Mouse (Mus musculus): Measurements from ENCODE around the gene Kdelc2. TPM values are rescaled to one million over a fixed set of nuclear protein-coding genes. Genes with fewer than 3 reads are reported as not detected.

The Kdelc2 gene
- polyA plus RNA-seq, 1 experiment, result 14.1 TPM

DNA sequence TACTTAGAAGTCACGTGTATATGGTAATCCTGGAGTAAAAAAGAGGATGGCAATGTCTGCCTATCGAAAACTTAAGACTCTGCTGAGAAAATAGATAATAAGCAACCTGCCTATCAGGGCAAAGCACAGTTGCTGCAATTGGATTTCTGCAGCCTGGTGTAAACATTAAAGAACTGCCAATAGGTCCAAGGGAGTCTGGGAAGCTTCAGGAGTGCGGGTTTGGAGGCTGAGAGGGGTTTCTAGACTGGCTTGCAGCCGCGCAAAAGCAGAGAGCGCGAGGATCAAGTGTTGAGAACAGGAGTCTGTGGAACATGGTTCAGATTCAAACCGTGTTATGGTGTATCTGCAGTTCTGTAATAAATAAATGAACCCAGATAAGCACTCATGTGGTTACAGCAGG lies 1.0 kb downstream of the Kdelc2 start:
- no peak for DNase-seq (ENCODE audit: low spot score)

DNA sequence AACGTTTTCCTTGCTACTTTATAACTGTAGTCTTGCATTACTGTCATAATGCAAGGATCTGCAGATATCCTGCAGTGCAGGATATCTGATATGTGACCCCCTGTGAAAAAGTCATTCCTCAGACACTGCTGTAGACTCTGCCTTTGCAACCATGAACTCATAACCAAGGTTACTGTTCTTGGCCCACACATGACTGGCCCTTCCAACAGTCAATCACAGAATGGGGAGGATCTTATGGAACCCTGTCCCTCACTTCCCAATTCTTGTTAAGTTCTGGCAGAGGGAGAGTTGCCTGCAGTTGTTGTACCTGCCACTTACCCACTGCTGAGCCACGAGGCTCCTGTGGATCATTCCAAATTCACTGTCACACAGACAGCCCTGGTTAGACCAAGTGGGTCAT lies 3.6 kb downstream of the Kdelc2 start:
- DNase-seq (ENCODE audit: low spot score), result no peak

DNA sequence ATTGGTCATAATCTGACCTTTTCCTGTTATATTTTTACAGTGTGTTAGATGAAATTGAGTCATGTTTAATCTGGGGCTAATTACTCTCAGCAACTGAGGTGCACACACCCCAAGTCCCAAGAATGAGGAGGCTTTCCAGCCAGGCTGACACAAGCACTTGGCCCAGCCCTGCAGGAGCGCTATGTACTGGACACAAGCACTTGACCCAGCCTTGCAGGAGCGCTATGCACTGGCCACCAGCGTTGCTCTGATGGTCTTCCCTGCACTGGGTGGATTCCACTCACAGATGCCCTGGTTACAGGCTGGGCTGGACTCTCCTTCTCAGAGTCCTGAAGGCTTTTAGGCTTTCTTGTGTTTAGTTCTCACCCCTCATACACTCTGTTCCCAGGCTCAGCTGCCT lies 5.3 kb downstream of the Kdelc2 start:
- DNase-seq (ENCODE audit: low spot score), result no peak

DNA sequence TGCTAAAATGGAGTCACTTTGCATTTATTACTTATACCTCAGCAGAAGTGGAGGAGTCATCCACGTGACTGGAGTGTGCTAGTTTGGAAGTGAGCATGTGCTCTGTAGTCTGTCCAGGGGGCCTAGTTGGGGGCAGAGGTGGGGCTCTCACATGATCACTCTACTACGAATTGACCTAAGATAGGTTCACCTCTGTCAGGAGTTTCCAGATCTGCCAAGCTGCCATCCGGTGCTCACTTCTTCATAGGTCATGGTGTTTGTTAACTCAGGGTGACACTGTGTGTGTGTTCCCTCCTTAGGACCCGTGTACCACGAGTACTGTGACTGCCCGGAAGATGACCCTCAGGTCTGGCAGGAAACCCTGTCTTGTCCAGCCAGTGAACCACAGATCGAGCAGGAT lies 6.3 kb downstream of the Kdelc2 start:
- DNase-seq (ENCODE audit: low spot score), result no peak

DNA sequence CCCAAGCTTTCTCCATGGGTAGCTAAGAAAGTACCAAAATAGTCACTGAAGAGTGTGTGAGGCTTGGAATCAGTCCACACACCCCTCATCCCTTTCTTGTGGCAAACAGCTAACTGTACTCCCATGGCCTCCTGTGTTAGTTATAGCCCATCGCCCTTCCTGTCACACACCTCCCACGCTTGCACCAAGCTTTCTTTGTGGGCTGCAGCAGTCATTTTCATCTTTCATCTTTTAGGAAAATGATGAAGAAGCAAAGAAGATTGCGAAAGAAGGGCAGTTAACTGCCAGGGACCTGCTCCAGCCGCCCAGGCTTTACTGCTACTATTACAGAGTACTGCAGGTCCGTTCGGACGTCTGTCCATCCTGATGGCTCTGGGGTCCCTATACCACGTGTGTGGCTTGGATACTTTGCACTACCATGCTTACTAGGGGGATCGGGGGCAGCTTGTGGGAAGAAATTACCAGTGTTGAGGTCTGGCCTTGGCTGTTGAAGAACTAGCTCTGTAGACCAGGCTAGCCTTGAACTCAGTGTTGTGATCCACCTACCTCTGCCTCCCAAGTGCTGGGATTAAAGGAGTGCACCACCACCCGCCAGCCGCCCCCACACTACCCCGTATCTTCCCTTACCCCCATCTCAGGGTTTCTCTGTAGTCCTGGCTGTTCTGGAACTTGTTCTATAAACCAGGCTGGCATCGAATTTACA lies 14.0 kb downstream of the Kdelc2 start:
- DNase-seq (ENCODE audit: low spot score), result no peak

DNA sequence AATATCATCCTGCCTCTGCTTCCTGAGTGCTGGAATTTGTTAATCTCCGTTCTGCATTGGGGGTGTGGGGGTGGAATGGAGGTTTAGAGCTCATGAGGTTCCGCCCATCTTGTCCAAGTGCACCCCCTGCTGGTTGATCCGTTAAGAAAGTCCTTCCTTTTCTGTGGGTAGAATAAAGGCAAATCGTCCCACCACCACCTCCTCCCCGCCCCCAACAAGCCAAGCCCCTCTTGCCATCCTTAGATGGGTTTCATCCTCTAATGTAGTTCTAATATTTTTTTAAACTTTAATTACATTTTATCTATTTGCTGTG lies 14.5 kb downstream of the Kdelc2 start:
- no peak for DNase-seq (ENCODE audit: low spot score)

DNA sequence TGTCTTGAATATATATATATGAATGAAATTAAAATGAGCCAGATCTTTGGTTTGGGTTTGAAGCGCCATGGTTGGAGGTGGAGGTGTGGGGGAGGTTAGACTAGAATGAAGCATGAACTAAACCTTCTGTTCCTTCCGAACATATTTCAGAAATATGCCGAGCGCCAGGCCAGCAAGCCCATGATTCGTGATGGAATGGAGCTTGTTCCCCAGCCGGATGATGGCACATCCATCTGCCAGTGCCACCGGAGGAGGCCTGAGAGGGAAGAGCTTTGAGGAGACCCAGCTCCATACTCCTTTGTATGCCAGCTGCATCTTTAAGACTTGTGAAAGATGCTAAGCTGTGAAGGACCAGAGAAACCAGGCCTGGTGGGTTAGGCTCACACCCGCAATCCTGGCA lies 15.7 kb downstream of the Kdelc2 start:
- no peak for DNase-seq (ENCODE audit: low spot score)

DNA sequence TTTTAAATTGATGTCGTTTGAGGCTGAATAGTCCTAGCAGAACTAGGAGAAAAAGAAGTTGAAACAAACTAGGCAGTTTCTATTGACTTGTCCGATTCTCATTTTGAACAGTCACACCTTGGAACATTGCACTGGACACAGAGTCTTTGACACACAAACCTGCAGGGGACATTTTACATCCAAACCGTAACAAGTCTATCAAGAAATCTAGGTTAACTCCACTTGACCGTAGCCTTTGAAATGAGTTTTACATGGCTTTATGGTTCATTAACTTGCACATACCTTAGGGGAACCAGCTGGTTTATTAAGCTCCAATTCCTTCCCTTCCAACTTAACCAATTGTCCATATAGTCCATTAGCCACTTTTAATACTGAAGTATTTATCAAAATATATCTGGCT lies 16.9 kb downstream of the Kdelc2 start:
- no peak for DNase-seq (ENCODE audit: low spot score)

DNA sequence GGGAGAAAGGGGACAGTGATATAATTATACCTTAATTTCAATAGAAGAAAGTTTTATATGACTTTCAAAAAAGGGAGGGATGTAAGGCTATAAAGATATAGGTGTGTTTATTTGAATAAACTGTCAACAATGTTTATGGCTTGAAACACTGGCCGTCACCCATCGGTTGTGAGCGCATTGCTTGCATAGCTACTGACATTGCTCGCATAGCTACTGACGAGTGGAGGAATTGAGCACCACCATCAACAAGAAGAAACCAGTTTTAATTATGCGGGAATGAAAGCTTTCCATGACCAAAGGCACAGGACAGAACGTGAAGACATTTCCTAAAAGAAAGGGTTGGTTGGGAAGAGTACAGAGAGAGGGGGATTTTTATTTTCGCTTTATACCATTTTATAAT lies 17.3 kb downstream of the Kdelc2 start:
- no peak for DNase-seq (ENCODE audit: low spot score)

DNA sequence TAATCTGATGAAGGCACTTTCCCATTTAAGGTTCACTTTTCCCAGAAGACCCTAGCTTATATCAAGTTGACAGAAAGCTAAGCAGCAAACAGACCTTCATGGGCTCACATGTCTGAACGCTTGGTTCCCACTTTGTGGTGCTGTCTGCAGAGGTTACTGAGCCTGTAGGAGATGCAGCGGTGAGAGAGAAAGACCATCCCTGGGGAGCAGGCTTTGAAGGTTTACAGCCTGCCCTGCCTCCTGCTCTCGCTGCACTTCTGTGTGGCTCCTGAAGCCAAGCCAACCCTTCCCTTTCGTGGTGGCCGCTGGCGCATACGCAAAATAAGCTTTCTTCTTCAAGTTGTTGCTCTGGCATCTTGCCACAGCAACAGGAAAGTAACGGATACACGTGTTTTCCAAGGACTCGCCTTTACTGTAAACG lies 18.5 kb downstream of the Kdelc2 start, which contains the start of gene 4930550C14Rik:
Gene 4930550C14Rik, plus strand, starts transcription at position 35 of the 421 bp plus-strand sequence.
- DNase-seq (ENCODE audit: low spot score), result no peak

DNA sequence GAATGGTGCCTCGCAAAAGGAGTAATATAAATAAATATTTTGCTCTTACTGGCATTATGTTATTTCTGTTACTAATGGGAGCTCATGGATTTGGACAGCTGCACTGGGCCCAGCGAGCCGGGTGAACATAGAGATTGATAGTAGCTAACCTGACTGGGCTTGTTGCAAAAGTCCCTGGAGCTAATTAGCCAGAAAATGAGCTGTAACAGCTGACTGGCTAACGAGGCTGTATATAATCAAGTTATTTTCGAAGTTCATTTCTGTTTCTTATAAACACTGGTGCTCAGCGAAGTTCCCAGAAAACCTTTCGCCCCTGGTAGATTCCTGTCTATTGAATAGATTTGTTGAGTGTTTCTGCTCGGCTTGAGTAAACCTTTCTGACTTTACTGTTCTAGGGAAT lies 19.2 kb downstream of the Kdelc2 start:
- DNase-seq (ENCODE audit: low spot score), result no peak

DNA sequence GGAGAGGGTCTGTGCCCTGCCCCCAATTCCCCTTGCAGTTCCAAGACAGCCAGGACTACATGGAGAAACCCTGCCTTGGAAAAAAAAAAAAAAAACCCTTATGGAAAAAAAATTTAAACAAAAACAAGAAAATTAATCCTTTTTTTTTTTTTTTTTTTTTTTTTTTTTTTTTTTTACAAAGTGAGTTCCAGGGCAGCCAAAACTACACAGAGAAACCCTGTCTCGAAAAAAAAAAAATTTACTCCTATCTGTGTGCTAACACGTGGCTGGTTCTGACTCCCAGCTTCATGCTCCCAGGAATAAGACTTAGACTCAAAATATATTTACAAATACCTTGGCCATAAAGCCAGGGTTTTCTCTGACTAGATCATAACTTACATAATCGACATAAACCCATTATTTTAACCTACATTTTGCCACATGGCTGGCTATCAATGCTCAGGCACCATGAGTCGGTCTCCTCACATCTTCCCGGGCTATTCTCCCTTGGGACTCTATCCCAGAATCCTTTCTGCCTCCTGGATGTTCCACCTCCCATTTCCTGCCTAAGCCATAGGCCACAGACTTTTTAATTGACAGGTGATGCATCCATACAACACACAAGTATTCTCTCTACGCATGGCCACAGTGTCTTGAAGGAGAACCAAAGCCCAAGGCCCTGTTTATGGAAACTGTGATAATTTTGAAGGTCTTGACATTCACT lies 20.4 kb downstream of the Kdelc2 start:
- no peak for DNase-seq (ENCODE audit: low spot score)

DNA sequence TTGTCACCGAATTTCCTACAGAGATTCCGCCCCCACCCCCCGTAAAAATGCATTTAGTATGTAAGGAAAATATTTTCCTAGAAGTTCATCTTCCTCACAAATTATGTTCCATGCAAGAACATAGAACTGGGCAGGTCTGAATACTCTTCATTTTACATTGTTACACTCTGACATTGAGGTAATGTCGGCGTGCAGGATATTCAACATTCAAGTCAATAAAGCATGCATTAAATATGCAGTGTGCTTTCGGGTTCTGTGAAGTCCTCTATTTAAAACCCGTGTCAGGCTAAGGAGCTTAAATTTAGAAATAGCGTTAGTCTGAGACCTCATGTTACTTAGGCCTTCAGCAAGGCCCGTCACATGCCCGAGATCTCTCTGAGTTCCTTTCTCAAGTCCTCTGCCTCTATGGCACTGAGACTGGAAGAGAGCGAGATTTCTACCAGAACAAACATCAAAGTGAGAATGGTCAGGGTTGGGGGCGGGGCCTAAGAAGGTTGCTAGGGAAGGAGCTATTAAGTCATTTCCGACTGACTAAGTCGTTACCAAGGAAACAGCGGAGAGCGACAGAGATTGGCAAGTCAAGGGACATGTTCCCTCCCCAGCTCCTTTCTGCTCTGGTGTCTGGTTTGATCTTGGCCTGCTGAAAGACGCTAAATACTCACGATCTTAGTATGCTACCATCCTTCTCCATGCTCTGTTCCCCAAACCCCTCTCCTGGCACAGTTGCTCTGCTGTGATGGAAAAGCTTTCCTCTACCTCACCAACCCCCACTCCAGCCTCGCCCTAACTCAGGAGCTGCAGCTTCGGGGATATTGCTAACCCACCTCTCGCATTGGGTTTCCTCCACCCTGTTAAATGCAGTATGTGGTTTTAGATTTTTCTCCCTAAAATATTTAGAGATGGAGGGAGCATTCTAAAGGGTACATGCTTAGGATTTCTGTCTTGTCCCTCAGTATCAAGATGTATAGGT lies 21.2 kb downstream of the Kdelc2 start:
- no peak for DNase-seq (ENCODE audit: low spot score)

DNA sequence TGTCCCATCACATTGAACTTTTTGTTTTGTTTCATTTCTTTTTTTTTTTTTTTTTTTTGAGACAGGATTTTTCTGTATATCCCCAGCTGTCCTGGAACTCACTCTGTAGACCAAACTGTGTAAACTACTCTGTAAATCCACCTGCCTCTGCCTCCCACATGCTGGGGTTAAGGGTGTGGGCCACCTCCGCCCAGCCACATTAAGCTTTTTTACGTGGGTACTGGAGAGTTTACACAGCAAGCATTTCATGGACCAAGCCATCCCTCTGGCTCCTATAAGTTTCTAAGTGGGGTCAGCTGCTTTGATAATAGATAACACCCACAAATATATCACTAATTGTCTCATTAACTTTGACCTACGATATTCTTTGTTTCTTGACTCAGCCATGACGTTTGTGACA lies 24.7 kb downstream of the Kdelc2 start:
- DNase-seq (ENCODE audit: low spot score), result no peak

DNA sequence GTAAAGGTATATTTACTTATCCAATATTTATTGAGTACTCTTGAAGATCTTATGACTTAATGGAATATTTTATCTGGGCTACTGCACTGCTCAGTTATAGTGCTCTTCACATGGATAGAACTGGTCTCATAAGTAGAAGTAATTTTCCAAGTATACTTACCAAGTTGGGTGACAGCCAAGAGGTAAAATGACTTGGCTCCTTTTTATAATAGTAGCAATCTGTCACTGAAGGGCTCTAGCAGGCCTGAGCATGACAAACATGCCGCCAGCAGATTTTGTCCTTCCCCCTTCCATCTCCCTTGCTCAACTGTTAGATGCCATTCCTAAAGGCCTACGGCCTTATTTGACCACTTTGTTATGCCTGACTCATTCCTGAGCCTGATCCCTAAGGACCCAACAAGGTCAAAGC lies 25.1 kb downstream of the Kdelc2 start:
- no peak for DNase-seq (ENCODE audit: low spot score)

DNA sequence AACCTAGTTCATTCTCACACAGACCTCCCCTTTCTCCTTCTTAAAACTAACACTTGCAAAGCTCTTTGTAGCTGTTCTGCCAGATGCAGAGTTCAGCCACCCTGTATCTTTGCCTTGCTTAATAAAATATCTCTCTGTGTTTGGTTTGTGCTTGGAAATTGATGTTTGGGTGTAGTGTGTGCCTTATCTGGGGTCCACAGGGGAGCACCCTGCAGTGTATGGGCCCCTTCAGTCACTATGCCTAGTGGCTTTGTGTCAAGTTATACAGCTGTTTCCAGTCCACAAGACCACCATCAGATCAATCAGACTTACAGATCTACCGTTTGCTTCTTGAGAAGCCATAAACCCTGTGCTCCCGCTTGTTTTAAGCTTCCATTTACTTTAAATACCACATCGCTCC lies 25.6 kb downstream of the Kdelc2 start:
- no peak for DNase-seq (ENCODE audit: low spot score)

DNA sequence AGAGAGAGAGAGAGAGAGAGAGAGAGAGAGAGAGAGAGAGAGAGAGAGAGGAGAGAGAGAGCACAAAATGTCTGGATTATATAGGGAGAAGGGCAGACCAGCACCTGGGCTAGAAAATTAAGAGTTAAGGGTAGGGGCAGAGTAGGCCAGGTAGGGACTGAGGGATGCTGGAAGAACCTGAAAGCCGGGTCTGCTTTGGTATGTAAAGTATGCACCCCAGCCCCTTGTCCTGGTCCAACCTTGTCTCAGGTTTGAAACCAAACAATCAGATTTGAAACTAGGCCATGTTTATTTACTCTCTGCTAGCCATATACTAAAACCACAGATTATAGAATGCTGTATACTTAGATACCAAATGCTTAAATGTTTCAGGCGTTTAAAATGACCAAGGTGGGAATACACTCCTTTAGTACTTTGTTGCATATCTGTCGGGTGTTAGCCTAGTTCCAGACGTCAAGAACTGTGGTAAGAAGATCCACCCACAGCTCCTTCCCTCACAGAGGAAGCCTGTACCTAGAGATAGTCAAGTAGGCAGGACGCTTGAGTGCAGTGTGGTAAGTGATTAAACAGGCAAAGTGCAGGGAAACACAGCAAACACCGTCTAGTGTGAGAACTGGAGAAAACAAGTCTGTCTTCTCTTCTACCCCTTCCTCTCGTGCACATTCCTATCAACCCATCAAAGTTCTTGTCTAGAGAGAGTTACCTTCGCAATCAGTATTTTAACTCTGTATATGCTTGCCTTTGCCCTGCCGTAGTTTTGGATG lies 38.5 kb downstream of the Kdelc2 start:
- DNase-seq (ENCODE audit: low spot score), result no peak

DNA sequence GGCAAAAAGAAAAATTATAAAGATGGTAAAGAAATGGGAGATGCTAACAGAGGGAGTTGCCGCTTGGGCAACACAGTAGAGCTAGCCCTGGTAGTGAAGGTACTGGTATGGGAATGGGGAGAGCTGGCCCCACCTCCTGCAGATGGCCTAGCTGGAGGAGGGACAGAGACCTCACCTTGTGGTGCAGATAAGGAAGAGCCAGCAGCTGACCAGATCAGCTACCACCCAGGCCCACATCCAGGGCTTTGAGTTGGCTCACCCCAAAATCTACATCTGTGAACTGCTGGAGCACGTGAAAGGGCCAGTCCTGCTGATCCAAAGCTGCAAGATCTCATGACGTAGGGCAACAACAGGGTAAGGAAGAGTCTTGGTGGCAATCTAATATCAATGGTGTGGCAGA lies 42.9 kb downstream of the Kdelc2 start:
- no peak for DNase-seq (ENCODE audit: low spot score)

DNA sequence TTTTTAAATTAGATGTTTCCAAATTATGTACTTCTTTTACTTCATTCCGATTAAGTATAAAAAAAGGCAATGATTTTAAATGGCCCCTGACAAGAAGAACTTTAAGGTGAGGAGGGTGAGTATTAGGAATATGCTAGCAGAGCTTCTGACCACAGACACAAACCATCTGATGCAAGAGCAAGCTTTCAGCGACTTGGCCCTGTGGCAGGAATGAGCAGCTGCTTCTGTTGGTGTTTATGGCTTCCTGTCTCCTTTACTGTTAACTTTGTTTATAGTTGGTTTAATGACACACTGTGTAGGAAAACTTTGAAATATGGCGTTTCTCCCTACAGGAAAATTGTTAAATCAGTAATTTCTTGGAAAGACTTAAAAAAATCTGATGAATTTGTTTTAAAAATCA lies 43.8 kb downstream of the Kdelc2 start:
- DNase-seq (ENCODE audit: low spot score), result no peak

DNA sequence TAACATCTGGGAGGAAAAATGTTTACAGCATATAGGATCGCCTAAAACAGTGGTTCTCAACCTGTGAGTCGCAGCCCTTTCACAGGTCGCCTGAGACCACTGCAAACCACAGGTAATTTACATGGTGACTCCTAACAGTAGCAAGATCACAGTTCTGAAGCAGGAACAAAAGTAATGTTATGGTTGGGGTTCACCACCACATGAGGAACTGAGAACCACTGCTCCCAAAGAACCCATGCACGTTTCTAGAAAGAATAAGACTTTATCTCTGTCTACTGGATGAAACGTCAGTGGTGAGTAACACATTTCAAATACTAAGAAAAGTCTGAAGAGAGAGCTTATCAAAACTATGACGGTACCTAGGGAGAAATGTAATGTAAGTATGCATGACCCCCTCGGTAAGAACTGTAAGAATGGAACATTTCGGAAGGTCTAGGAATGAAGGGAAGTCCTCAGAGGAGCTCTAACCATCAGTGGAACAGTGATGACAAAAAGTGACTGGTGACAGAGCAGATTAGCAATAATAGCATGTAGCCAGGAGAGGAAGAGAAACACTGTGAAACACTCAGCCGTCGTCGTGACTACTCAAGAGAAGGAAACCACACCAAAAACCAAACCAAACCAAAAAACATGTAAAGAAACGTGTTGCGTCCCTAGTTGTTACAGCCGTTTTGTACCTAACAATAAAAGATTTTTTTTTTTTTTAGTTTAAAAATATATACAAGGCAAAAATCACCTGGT lies 52.2 kb downstream of the Kdelc2 start:
- DNase-seq (ENCODE audit: low spot score), result no peak

DNA sequence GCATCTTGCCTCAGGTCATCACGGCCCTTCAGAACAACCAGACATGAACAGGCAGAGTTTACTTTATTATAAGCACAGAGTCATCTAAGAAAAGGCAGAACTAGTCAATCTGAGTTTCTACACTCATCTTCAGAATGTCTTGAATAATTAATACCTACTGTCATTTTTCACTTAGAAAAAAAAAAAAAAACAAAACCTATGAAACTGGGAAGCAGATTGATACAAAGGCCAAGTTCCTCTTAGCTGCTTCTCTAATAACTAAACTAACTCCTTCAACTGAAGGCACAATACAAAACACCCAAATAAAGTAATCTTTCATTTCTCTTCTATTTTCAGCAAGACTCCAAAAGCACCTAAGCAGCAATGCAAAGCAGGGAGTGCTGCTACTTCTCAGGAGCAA lies 66.8 kb downstream of the Kdelc2 start:
- DNase-seq (ENCODE audit: low spot score), result no peak
